Mouse (Mus musculus) limb, embryonic 15.5 days (tissue): ENCODE measurements around the gene Plcl2. TPM values are rescaled to one million over a fixed set of nuclear protein-coding genes. Genes with fewer than 3 reads are reported as not detected.

Experiments used
- ATAC-seq: fragments of 200-750 bp; cut with Nextera tagmentation; 2 replicates; pipeline ENCODE4 v1.8.0; 2017; ENCODE audit warnings: low read depth, moderate TSS enrichment; ENCODE audit not compliant: insufficient number of reproducible peaks, low FRiP score, low TSS enrichment
- H3K27ac ChIP-seq: fragments of 300-500 bp; sonication (generic); 2 replicates; pipeline ENCODE4 v1.5.1; 2015; ENCODE audit warnings: moderate library complexity, mild to moderate bottlenecking, inconsistent platforms
- H3K27me3 ChIP-seq: fragments of 300-500 bp; sonication (generic); 2 replicates; pipeline ENCODE4 v1.6.1; 2015; ENCODE audit warnings: inconsistent platforms
- H3K36me3 ChIP-seq: fragments of 300-500 bp; sonication (generic); 2 replicates; pipeline ENCODE4 v1.6.1; 2015; ENCODE audit warnings: inconsistent platforms
- H3K4me1 ChIP-seq: fragments of 300-500 bp; sonication (generic); 2 replicates; pipeline ENCODE4 v1.6.1; 2015; ENCODE audit warnings: inconsistent platforms
- H3K4me2 ChIP-seq: fragments of 300-500 bp; sonication (generic); 2 replicates; pipeline ENCODE4 v1.6.1; 2015; ENCODE audit warnings: mild to moderate bottlenecking, inconsistent platforms
- H3K4me3 ChIP-seq: fragments of 300-500 bp; sonication (generic); 2 replicates; pipeline ENCODE4 v1.5.1; 2015; ENCODE audit warnings: mild to moderate bottlenecking, inconsistent platforms
- H3K9ac ChIP-seq: fragments of 300-500 bp; sonication (generic); 2 replicates; pipeline ENCODE4 v1.6.1; 2015; ENCODE audit warnings: inconsistent platforms
- H3K9me3 ChIP-seq: fragments of 300-500 bp; sonication (generic); 2 replicates; pipeline ENCODE4 v1.6.1; 2016; ENCODE audit warnings: inconsistent platforms
- WGBS: fragments of 180-500 bp; shearing (Covaris S2); methylation state at CpG from one replicate; pipeline ENCODE4 v1.1.7; 2015; 5-methylcytosine and 5-hydroxymethylcytosine counted together
- polyA plus RNA-seq: library from polyadenylated mRNA; unstranded; fragments of >200 nt; fragmentation: Nextera tagmentation; extraction: Ambion mirVana; gene quantifications from 2 replicates; pipeline ENCODE4 v1.2.1, GENCODE M21; 2015

The Plcl2 gene
- polyA plus RNA-seq, 1 experiment from 2014 or later, result 3.1 TPM

- Histone ChIP-seq H3K27me3 (no peaks in the 10 kb centered on the region), H3K4me1 (peaks cover 9% of the 10 kb centered on the region), H3K4me3 (no peak overlapping the region), H3K9me3 (no peaks in the 10 kb centered on the region), H3K36me3 (peaks cover 6% of the 10 kb centered on the region; the same call in 1 of the 2 replicates), H3K27ac (peak overlapping the region; percentile 27; the same call in 1 of the 2 replicates), H3K4me2 (no peak overlapping the region), H3K9ac (no peak overlapping the region)
- WGBS, result 78% methylated on average over 4 of the region's 4 CpGs
- no peak for ATAC-seq
These were observed 226.3 kb downstream of the Plcl2 start for GRCm38 (mm10) chr17:50735382-50735954.

GRCm38 (mm10) chr17:50735955-50736533, 226.8 kb downstream of the Plcl2 start:
- H3K9ac ChIP-seq, result no peak overlapping the region
- peak; percentile 37; the same call in 1 of the 2 replicates for ATAC-seq
- WGBS, result 64% methylated on average over 8 of the region's 8 CpGs
- H3K4me1 ChIP-seq, result peaks cover 9% of the 10 kb centered on the region
- H3K9me3 ChIP-seq, result no peaks in the 10 kb centered on the region
- H3K27ac ChIP-seq, result peak overlapping the region; percentile 27
- H3K4me3 ChIP-seq, result no peak overlapping the region
- H3K4me2 ChIP-seq, result no peak overlapping the region
- peaks cover 7% of the 10 kb centered on the region; the same call in 1 of the 2 replicates for H3K36me3 ChIP-seq
- no peaks in the 10 kb centered on the region for H3K27me3 ChIP-seq

GRCm38 (mm10) chr17:50737068-50737467, 227.9 kb downstream of the Plcl2 start:
- Histone ChIP-seq H3K36me3 (peaks cover 12% of the 10 kb centered on the region; the same call in 1 of the 2 replicates), H3K27ac (no peak overlapping the region), H3K4me2 (no peak overlapping the region), H3K9ac (no peak overlapping the region), H3K9me3 (no peaks in the 10 kb centered on the region), H3K27me3 (no peaks in the 10 kb centered on the region), H3K4me1 (peaks cover 9% of the 10 kb centered on the region), H3K4me3 (no peak overlapping the region)
- WGBS, result 45% methylated on average over 2 of the region's 2 CpGs
- ATAC-seq, result no peak

Other genes with a start within 250 kb of the Plcl2 start
- 0.12 TPM in 1 of 2 replicates, not detected in the other for gene Dazl, start 215.8 kb upstream of the Plcl2 start, polyA plus RNA-seq